Mouse (Mus musculus) WW6 (cell line): ENCODE results near the gene Frem1.

Experiments used
- DNase-seq: peaks from one replicate; pipeline ENCODE4 v3.0.0-alpha.2; 2013; ENCODE audit warnings: low read depth, low spot score

The Frem1 gene

GRCm38 (mm10) chr4:82874791-82875190 is 177.3 kb downstream of the Frem1 start:
- DNase-seq = no peak

GRCm38 (mm10) chr4:82872548-82872947 is 179.6 kb downstream of the Frem1 start:
- no peak for DNase-seq

- DNase-seq = no peak
Measured at GRCm38 (mm10) chr4:82872121-82872520, 180.0 kb downstream of the Frem1 start.

GRCm38 (mm10) chr4:82870931-82871330 is 181.2 kb downstream of the Frem1 start:
- DNase-seq = no peak

GRCm38 (mm10) chr4:82867731-82868445 is 184.3 kb downstream of the Frem1 start:
- DNase-seq = no peak

GRCm38 (mm10) chr4:82867111-82867510 is 185.0 kb downstream of the Frem1 start:
- no peak for DNase-seq

- DNase-seq = no peak
Measured at GRCm38 (mm10) chr4:82864974-82865699, 187.0 kb downstream of the Frem1 start.

- DNase-seq = no peak
Measured at GRCm38 (mm10) chr4:82863316-82863715, 188.8 kb downstream of the Frem1 start.

- no peak for DNase-seq
Measured at GRCm38 (mm10) chr4:82861451-82861850, 190.7 kb downstream of the Frem1 start.

- no peak for DNase-seq
Measured at GRCm38 (mm10) chr4:82860566-82860965, 191.6 kb downstream of the Frem1 start.

GRCm38 (mm10) chr4:82859131-82860125 is 192.7 kb downstream of the Frem1 start, which contains the start of gene Zdhhc21:
Gene Zdhhc21, minus strand, starts transcription at chr4:82859958.
- DNase-seq = peak; percentile 31

- DNase-seq = no peak
Measured at GRCm38 (mm10) chr4:82858431-82859010, 193.6 kb downstream of the Frem1 start.

GRCm38 (mm10) chr4:82856986-82857385 is 195.2 kb downstream of the Frem1 start:
- no peak for DNase-seq

GRCm38 (mm10) chr4:82853809-82854208 is 198.3 kb downstream of the Frem1 start:
- no peak for DNase-seq

GRCm38 (mm10) chr4:82848552-82849234 is 203.4 kb downstream of the Frem1 start:
- no peak for DNase-seq
